In genomic region chr17:28177540-28178046, GRCm38 (mm10) we compare ENCODE assay signal across 8 mouse cellular contexts. TPM values are rescaled to one million over a fixed set of nuclear protein-coding genes. Genes with fewer than 3 reads are reported as not detected.
DNase-seq lines count a peak whose midpoint lies in the region; ATAC-seq and TF ChIP-seq lines count a peak whose summit lies in the region.

No protein-coding gene starts in this region.

- no peaks in the 10 kb centered on the region for H3K9me3 ChIP-seq in embryonic facial prominence, embryonic 10.5 days
- H3K9me3 ChIP-seq in intestine, embryonic 14.5 days (ENCODE audit: control insufficient read depth, low read length): no peaks in the 10 kb centered on the region

- peak overlapping the region; percentile 85 for H3K27ac ChIP-seq in cerebellum, adult 2 months (ENCODE audit: insufficient read depth, low read length)
- H3K27ac ChIP-seq in embryonic facial prominence, embryonic 10.5 days (replicated peaks): peak overlapping the region; percentile 99
- H3K27ac ChIP-seq in intestine, embryonic 14.5 days (ENCODE audit: low read depth): peak overlapping the region; percentile 89

- H3K4me2 ChIP-seq in intestine, embryonic 14.5 days (ENCODE audit: low read length): peak overlapping the region; percentile 82

- no peak for TF ChIP-seq CTCF in cerebellum, adult 2 months (IDR thresholded peaks at IDR 0.05; ENCODE audit: borderline replicate concordance, insufficient read depth, low read depth, low read length)

- TF ChIP-seq POLR2A in cerebellum, adult 2 months (IDR thresholded peaks at IDR 0.05; ENCODE audit: borderline replicate concordance, insufficient read depth, low read length): no peak

- peaks cover 22% of the 10 kb centered on the region for H3K36me3 ChIP-seq in embryonic facial prominence, embryonic 10.5 days (replicated peaks)
- no peaks in the 10 kb centered on the region for H3K36me3 ChIP-seq in intestine, embryonic 14.5 days (ENCODE audit: control insufficient read depth, insufficient read depth, low read length)

- H3K4me1 ChIP-seq in cerebellum, adult 2 months (ENCODE audit: control insufficient read depth, insufficient read depth, low read length): peaks cover 6% of the 10 kb centered on the region; the same call in 1 of the 2 replicates
- H3K4me1 ChIP-seq in embryonic facial prominence, embryonic 10.5 days: peaks cover 76% of the 10 kb centered on the region
- peaks cover 31% of the 10 kb centered on the region for H3K4me1 ChIP-seq in intestine, embryonic 14.5 days (replicated peaks; ENCODE audit: control insufficient read depth, insufficient read depth, low read length)

- peak overlapping the region; percentile 99 for H3K4me3 ChIP-seq in cerebellum, adult 2 months (replicated peaks; ENCODE audit: insufficient read depth, low read depth, low read length)
- H3K4me3 ChIP-seq in embryonic facial prominence, embryonic 10.5 days: peak overlapping the region; percentile 93
- H3K4me3 ChIP-seq in intestine, embryonic 14.5 days (ENCODE audit: low read depth, low read length): peak overlapping the region; percentile 62

- no peak for DNase-seq in cerebellum, adult 2 months
- DNase-seq in cerebellum, adult 8-10 months: no peak
- DNase-seq in 416B (ENCODE audit: low read depth): peak; percentile 58
- peak; percentile 85 for DNase-seq in embryonic facial prominence, embryonic 10.5 days (ENCODE audit: low spot score)
- no peak for DNase-seq in intestine, embryonic 14.5 days (ENCODE audit: low spot score)
- DNase-seq in lung, postnatal 25 days (ENCODE audit: low spot score): peak; percentile 29
- DNase-seq in testis, postnatal 14 days (ENCODE audit: low spot score): peak; percentile 74
- DNase-seq in right cerebral cortex, adult 18-20 months: no peak

- WGBS in cerebellum, adult 2 months: 3% methylated on average over 20 of the region's 22 CpGs
- WGBS in embryonic facial prominence, embryonic 10.5 days: 8% methylated on average over 22 of the region's 22 CpGs
- WGBS in intestine, embryonic 14.5 days: 9% methylated on average over 12 of the region's 22 CpGs

- peak overlapping the region; percentile 87 for H3K9ac ChIP-seq in intestine, embryonic 14.5 days (ENCODE audit: low read length)

- peak; percentile 74 for ATAC-seq in intestine, embryonic 14.5 days (replicated peaks; ENCODE audit: low FRiP score, low TSS enrichment, low read depth)

- H3K27me3 ChIP-seq in cerebellum, adult 2 months (ENCODE audit: control insufficient read depth, insufficient read depth, low read length): no peaks in the 10 kb centered on the region
- H3K27me3 ChIP-seq in embryonic facial prominence, embryonic 10.5 days (replicated peaks; ENCODE audit: low read depth, poor library complexity, severe bottlenecking): no peaks in the 10 kb centered on the region
- no peaks in the 10 kb centered on the region for H3K27me3 ChIP-seq in intestine, embryonic 14.5 days (replicated peaks; ENCODE audit: control insufficient read depth, insufficient read depth, low read length)

RNA-seq across cellular contexts. Expression of gene Zfp523, which starts 0.7 kb away (rescaled TPM):
- polyA plus RNA-seq in cerebellum, adult 2 months (2012; rRNA removed): 71.9 and 77.1 TPM in 2 replicates
- polyA plus RNA-seq in embryonic facial prominence, embryonic 10.5 days (2016; fragmentation: Nextera tagmentation; extraction: Ambion mirVana): 32.8 and 35.9 TPM in 2 replicates
- polyA plus RNA-seq in intestine, embryonic 14.5 days (2014; fragmentation: Nextera tagmentation; extraction: Ambion mirVana): 31.8 and 32.4 TPM in 2 replicates

RNA-seq across cellular contexts. Expression of gene Def6, which starts 30.0 kb away (rescaled TPM):
- 4.2 and 5.4 TPM in 2 replicates for polyA plus RNA-seq in cerebellum, adult 2 months (2012; rRNA removed)
- 3.4 and 3.7 TPM in 2 replicates for polyA plus RNA-seq in embryonic facial prominence, embryonic 10.5 days (2016; fragmentation: Nextera tagmentation; extraction: Ambion mirVana)
- 1.9 and 2.6 TPM in 2 replicates for polyA plus RNA-seq in intestine, embryonic 14.5 days (2014; fragmentation: Nextera tagmentation; extraction: Ambion mirVana)

RNA-seq across cellular contexts. Expression of gene Scube3, which starts 35.7 kb away (rescaled TPM):
- 1.6 and 1.9 TPM in 2 replicates for polyA plus RNA-seq in cerebellum, adult 2 months (2012; rRNA removed)
- 8.7 and 9.7 TPM in 2 replicates for polyA plus RNA-seq in embryonic facial prominence, embryonic 10.5 days (2016; fragmentation: Nextera tagmentation; extraction: Ambion mirVana)
- 3.5 TPM in 2 replicates for polyA plus RNA-seq in intestine, embryonic 14.5 days (2014; fragmentation: Nextera tagmentation; extraction: Ambion mirVana)

RNA-seq across cellular contexts. Expression of gene Ppard, which starts 54.9 kb away (rescaled TPM):
- polyA plus RNA-seq in cerebellum, adult 2 months (2012; rRNA removed): 26.8 and 27.1 TPM in 2 replicates
- polyA plus RNA-seq in embryonic facial prominence, embryonic 10.5 days (2016; fragmentation: Nextera tagmentation; extraction: Ambion mirVana): 1.4 and 1.9 TPM in 2 replicates
- polyA plus RNA-seq in intestine, embryonic 14.5 days (2014; fragmentation: Nextera tagmentation; extraction: Ambion mirVana): 2.1 and 2.5 TPM in 2 replicates

Comparison
In these comparisons a context has a peak if more than half of its experiments do, and no peak if none do; other contexts are left out.
1. DNase-seq: peak in 416B (single experiment), embryonic facial prominence, embryonic 10.5 days (single experiment), lung, postnatal 25 days (single experiment) and testis, postnatal 14 days (single experiment); none in cerebellum, adult 2 months (0 of 2), cerebellum, adult 8-10 months (single experiment), intestine, embryonic 14.5 days (single experiment) and right cerebral cortex, adult 18-20 months (single experiment).
2. Peak in every context shown above with its lines, with median percentiles within 50 percentile points of each other: H3K27ac ChIP-seq and H3K4me3 ChIP-seq.